Mouse (Mus musculus) embryonic facial prominence, embryonic 15.5 days (tissue): Measurements from ENCODE around the gene Gm18336. TPM values are rescaled to one million over a fixed set of nuclear protein-coding genes. Genes with fewer than 3 reads are reported as not detected.

ENCODE experiments used
- ATAC-seq: fragments of 200-750 bp; cut with Nextera tagmentation; 2 replicates; pipeline ENCODE4 v1.8.0; 2017; ENCODE audit warnings: low read depth, moderate TSS enrichment; ENCODE audit not compliant: insufficient number of reproducible peaks, low FRiP score, low TSS enrichment
- H3K27ac ChIP-seq: fragments of 300-500 bp; sonication (generic); replicated peaks from 2 replicates; pipeline ENCODE4 v1.5.1; 2015; ENCODE audit warnings: mild to moderate bottlenecking, inconsistent platforms
- H3K27me3 ChIP-seq: fragments of 300-500 bp; sonication (generic); 2 replicates; pipeline ENCODE4 v1.6.1; 2015; ENCODE audit warnings: inconsistent platforms
- H3K36me3 ChIP-seq: fragments of 300-500 bp; sonication (generic); 2 replicates; pipeline ENCODE4 v1.6.1; 2015; ENCODE audit warnings: mild to moderate bottlenecking, inconsistent platforms
- H3K4me1 ChIP-seq: fragments of 300-500 bp; sonication (generic); 2 replicates; pipeline ENCODE4 v1.6.1; 2015; ENCODE audit warnings: inconsistent platforms
- H3K4me2 ChIP-seq: fragments of 300-500 bp; sonication (generic); replicated peaks from 2 replicates; pipeline ENCODE4 v1.6.1; 2015; ENCODE audit warnings: mild to moderate bottlenecking, inconsistent platforms
- H3K4me3 ChIP-seq: fragments of 300-500 bp; sonication (generic); replicated peaks from 2 replicates; pipeline ENCODE4 v1.5.1; 2015; ENCODE audit warnings: mild to moderate bottlenecking, inconsistent platforms
- H3K9ac ChIP-seq: fragments of 300-500 bp; sonication (generic); 2 replicates; pipeline ENCODE4 v1.6.1; 2015; ENCODE audit warnings: inconsistent platforms
- H3K9me3 ChIP-seq: fragments of 300-500 bp; sonication (generic); replicated peaks from 2 replicates; pipeline ENCODE4 v1.6.1; 2016; ENCODE audit warnings: inconsistent platforms
- WGBS: fragments of 180-500 bp; shearing (Covaris S2); methylation state at CpG from one replicate; pipeline ENCODE4 v1.1.7; 2015; 5-methylcytosine and 5-hydroxymethylcytosine counted together
- polyA plus RNA-seq: library from polyadenylated mRNA; unstranded; fragments of >200 nt; fragmentation: Nextera tagmentation; extraction: Ambion mirVana; gene quantifications from 2 replicates; pipeline ENCODE4 v1.2.1, GENCODE M21; 2015

Gene Gm18336
- polyA plus RNA-seq, 1 experiment from 2014 or later, result 0.09 TPM

DNA sequence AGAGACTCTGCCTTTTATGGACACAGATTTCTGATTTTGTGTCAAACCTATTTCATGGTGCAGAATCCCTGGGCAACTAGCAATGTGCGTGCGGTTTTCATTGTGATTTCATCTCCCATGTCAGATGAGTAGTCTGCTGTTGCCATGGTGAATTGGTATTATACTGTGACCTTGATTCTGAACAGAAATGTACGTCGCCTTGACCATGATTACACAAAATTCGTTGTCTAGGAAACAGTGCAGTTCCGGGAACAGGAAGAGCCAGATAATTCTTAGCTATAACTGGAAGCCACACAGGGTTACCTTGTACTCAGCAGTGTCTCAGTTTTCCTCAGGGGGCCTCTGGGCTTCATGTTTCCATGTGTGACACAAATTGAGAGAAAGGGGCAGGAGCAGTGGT is 14.1 kb downstream of the Gm18336 start:
- no peak overlapping the region for H3K9ac ChIP-seq
- no peaks in the 10 kb centered on the region for H3K4me1 ChIP-seq
- no peak overlapping the region for H3K4me3 ChIP-seq
- no peaks in the 10 kb centered on the region for H3K9me3 ChIP-seq
- no peak overlapping the region for H3K27ac ChIP-seq
- no peaks in the 10 kb centered on the region for H3K36me3 ChIP-seq
- no peak for ATAC-seq
- H3K4me2 ChIP-seq, result no peak overlapping the region
- no peaks in the 10 kb centered on the region for H3K27me3 ChIP-seq
- 50% methylated on average over 6 of the region's 6 CpGs for WGBS

DNA sequence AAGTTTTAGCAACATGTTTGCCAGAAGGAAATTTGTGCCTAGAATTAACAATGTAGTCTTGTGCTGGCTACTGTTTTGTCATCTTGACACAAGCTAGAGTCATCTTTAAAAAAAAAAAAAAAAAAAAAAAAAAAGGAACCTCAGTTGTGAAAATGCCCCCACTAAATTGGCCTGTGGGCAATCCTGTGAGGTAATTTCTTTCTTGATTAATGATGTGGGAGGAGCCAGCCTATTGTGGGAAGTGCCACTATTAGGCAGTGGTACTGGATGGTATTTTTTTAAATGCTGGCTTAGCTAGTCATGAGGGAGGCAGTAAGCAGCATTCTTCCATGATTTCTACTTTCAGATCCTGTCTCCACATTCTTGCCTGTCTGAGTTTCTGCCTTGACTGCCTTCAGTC is 35.2 kb downstream of the Gm18336 start:
- no peak overlapping the region for H3K4me3 ChIP-seq
- H3K27ac ChIP-seq, result no peak overlapping the region
- no peaks in the 10 kb centered on the region for H3K9me3 ChIP-seq
- H3K9ac ChIP-seq, result no peak overlapping the region
- H3K4me1 ChIP-seq, result no peaks in the 10 kb centered on the region
- no peak for ATAC-seq
- H3K4me2 ChIP-seq, result no peak overlapping the region
- no peaks in the 10 kb centered on the region for H3K36me3 ChIP-seq
- no peaks in the 10 kb centered on the region for H3K27me3 ChIP-seq

DNA sequence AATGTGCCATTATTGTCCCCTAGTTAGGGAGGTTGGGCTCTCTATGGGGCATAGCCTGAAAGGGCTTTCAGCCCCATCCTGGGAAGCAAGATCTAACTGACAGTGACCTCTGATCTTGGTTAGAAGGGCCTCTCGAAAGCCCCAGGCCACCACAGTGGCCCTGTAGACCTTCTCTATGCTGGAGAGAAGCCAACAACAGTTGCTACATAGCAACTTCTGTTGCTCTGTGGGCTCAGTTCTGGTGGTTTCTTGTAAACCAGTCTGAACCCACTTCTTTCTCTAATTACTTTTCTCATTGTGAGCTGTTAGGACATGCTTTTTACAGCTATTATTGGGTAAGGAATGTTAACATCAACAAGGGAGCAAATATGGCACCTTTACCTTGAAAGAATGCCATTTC is 41.8 kb downstream of the Gm18336 start:
- 57% methylated on average over 1 of the region's 1 CpGs for WGBS
- Histone ChIP-seq H3K4me1 (no peaks in the 10 kb centered on the region), H3K4me3 (no peak overlapping the region), H3K27me3 (no peaks in the 10 kb centered on the region), H3K27ac (no peak overlapping the region), H3K9ac (no peak overlapping the region), H3K4me2 (no peak overlapping the region), H3K36me3 (peaks cover 32% of the 10 kb centered on the region), H3K9me3 (no peaks in the 10 kb centered on the region)
- no peak for ATAC-seq

DNA sequence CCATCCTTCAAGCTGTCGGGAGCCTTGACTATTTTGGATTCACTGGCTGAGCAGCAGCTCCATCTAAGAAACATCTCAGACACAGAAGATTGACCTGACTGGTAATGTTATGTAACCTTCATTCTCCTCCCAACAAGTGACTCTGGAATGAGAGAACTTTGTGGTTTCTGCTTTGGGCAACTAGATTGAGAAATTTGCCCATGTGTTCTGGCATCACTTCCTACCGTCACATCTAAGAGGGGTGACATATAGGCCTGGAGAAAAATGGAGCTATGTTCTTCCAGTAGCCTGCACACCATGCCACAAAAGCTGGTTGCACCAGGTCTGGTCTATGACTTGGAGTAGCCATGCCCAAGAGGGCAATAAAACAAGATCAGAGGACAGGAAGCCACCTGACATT is 42.4 kb downstream of the Gm18336 start:
- Histone ChIP-seq H3K4me2 (no peak overlapping the region), H3K9me3 (no peaks in the 10 kb centered on the region), H3K9ac (no peak overlapping the region), H3K27me3 (no peaks in the 10 kb centered on the region), H3K4me1 (no peaks in the 10 kb centered on the region), H3K27ac (no peak overlapping the region), H3K36me3 (peaks cover 37% of the 10 kb centered on the region), H3K4me3 (no peak overlapping the region)
- WGBS, result 89% methylated on average over 2 of the region's 2 CpGs
- ATAC-seq, result no peak

Other genes starting within 250 kb of the Gm18336 start
- gene Xlr5b, start 249.9 kb downstream of the Gm18336 start, polyA plus RNA-seq, result not detected in 2 replicates
- 0.08 TPM in 1 of 2 replicates, not detected in the other for gene DXBay18, start 249.3 kb downstream of the Gm18336 start, polyA plus RNA-seq
- gene Spin2d, start 221.7 kb downstream of the Gm18336 start, polyA plus RNA-seq, result not detected in 2 replicates
- 7.8 and 11.0 TPM in 2 replicates for gene Xlr3b, start 206.5 kb downstream of the Gm18336 start, polyA plus RNA-seq
- 0.70 and 1.0 TPM in 2 replicates for gene Xlr4b, start 184.4 kb downstream of the Gm18336 start, polyA plus RNA-seq
- gene F8a, start 170.4 kb downstream of the Gm18336 start, polyA plus RNA-seq, result 13.3 and 14.6 TPM in 2 replicates
- gene Xlr4c, start 155.6 kb downstream of the Gm18336 start, polyA plus RNA-seq, result 0.58 and 0.75 TPM in 2 replicates
- gene Xlr3c, start 133.3 kb downstream of the Gm18336 start, polyA plus RNA-seq, result not detected in 2 replicates
- not detected in 2 replicates for gene Xlr5a, start 105.8 kb downstream of the Gm18336 start, polyA plus RNA-seq
- not detected in 2 replicates for gene Xlr5c, start 105.8 kb downstream of the Gm18336 start, polyA plus RNA-seq
- gene Gm45015, start 61.9 kb downstream of the Gm18336 start, polyA plus RNA-seq, result not detected in 2 replicates
- 17.2 and 17.7 TPM in 2 replicates for gene Zfp275, start 56.1 kb downstream of the Gm18336 start, polyA plus RNA-seq
- gene Zfp92, start 12.4 kb upstream of the Gm18336 start, polyA plus RNA-seq, result 0.33 and 0.34 TPM in 2 replicates
- 12.3 and 13.0 TPM in 2 replicates for gene Trex2, start 36.6 kb upstream of the Gm18336 start, polyA plus RNA-seq
- gene Haus7, start 60.3 kb upstream of the Gm18336 start, polyA plus RNA-seq, result 56.5 and 58.7 TPM in 2 replicates
- gene Bgn, start 84.9 kb upstream of the Gm18336 start, polyA plus RNA-seq, result 302 and 313 TPM in 2 replicates
- gene Atp2b3, start 104.3 kb upstream of the Gm18336 start, polyA plus RNA-seq, result 0.41 and 0.43 TPM in 2 replicates
- 4.4 and 6.0 TPM in 2 replicates for gene Dusp9, start 240.7 kb upstream of the Gm18336 start, polyA plus RNA-seq